Mouse (Mus musculus) forebrain, postnatal 0 days (tissue): ENCODE results near the gene Pdpk1. TPM values are rescaled to one million over a fixed set of nuclear protein-coding genes. Genes with fewer than 3 reads are reported as not detected.

ENCODE experiments used
- ATAC-seq: fragments of 200-750 bp; cut with Nextera tagmentation; 2 replicates; pipeline ENCODE4 v1.8.0; 2017; ENCODE audit warnings: mild to moderate bottlenecking, moderate library complexity
- DNase-seq: peaks from one replicate; pipeline ENCODE4 v3.0.0-alpha.2; 2015
- H3K27ac ChIP-seq: fragments of 300-500 bp; sonication (generic); 2 replicates; pipeline ENCODE4 v1.5.1; 2014; ENCODE audit warnings: low read depth, mild to moderate bottlenecking, antibody characterized with exemption, low read length, moderate library complexity, mixed read lengths
- H3K27me3 ChIP-seq: fragments of 300-500 bp; sonication (generic); 2 replicates; pipeline ENCODE4 v1.6.1; 2014; ENCODE audit warnings: mild to moderate bottlenecking, low read length, mixed read lengths; ENCODE audit not compliant: insufficient read depth
- H3K36me3 ChIP-seq: fragments of 300-500 bp; sonication (generic); 2 replicates; pipeline ENCODE4 v1.6.1; 2014; ENCODE audit warnings: mild to moderate bottlenecking, moderate library complexity; ENCODE audit not compliant: insufficient read depth
- H3K4me1 ChIP-seq: fragments of 300-500 bp; sonication (generic); 2 replicates; pipeline ENCODE4 v1.6.1; 2014; ENCODE audit warnings: antibody characterized with exemption; ENCODE audit not compliant: insufficient read depth
- H3K4me2 ChIP-seq: fragments of 300-500 bp; sonication (generic); 2 replicates; pipeline ENCODE4 v1.6.1; 2014; ENCODE audit warnings: low read depth, mild to moderate bottlenecking, moderate library complexity
- H3K4me3 ChIP-seq: fragments of 300-500 bp; sonication (generic); 2 replicates; pipeline ENCODE4 v1.5.1; 2014; ENCODE audit warnings: low read depth, low read length, mixed read lengths
- H3K9ac ChIP-seq: fragments of 300-500 bp; sonication (generic); 2 replicates; pipeline ENCODE4 v1.6.1; 2014; ENCODE audit warnings: mild to moderate bottlenecking
- H3K9me3 ChIP-seq: fragments of 300-500 bp; sonication (generic); 2 replicates; pipeline ENCODE4 v1.6.1; 2016; ENCODE audit warnings: low read length
- CTCF ChIP-seq: sonication (generic); IDR thresholded peaks from 2 replicates; pipeline ENCODE4 v1.5.1; 2016; ENCODE audit warnings: antibody characterized with exemption, control low read depth, low read depth
- WGBS: fragments of 180-500 bp; shearing (Covaris S2); extraction: QIAGEN DNeasy Blood & Tissue Kit; methylation state at CpG from one replicate; pipeline ENCODE4 v1.1.7; 2014; 5-methylcytosine and 5-hydroxymethylcytosine counted together
- polyA plus RNA-seq: library from polyadenylated mRNA; unstranded; fragments of >200 nt; fragmentation: Nextera tagmentation; extraction: Ambion mirVana; gene quantifications from 2 replicates; pipeline ENCODE4 v1.2.1, GENCODE M21; 2015
- total RNA-seq: library from RNA; depleted of rRNA; stranded (reverse); fragments of >200 nt; gene quantifications from 2 replicates; pipeline ENCODE4 v1.2.3, GENCODE M21; 2014

Pdpk1 gene
- total and polyA plus RNA-seq, 2 experiments from 2014 or later = 55.8 to 59.0 TPM

DNA sequence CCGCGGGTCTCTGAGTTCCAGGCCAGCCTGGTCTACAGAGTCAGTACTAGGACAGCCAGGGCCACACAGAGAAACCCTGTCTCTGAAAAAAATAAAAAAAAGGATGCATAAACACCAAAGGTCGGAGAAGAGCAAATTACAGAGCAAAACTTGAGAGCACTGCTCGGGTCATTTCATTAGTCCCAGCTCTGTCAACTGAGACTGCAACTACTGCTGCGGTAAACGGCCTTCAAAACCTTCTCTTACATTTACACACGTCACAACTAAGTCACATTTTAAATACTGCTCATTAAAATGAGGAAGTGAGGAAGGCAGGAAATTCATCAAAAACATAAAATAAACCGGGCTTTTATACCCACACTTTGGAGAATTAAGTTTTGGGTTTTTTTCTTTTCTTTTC lies 42.1 kb upstream of the Pdpk1 start:
- Histone ChIP-seq H3K9me3 (no peaks in the 10 kb centered on the region), H3K4me2 (no peak overlapping the region), H3K36me3 (peaks cover 9% of the 10 kb centered on the region), H3K4me3 (no peak overlapping the region), H3K27me3 (no peaks in the 10 kb centered on the region), H3K4me1 (no peaks in the 10 kb centered on the region), H3K27ac (no peak overlapping the region), H3K9ac (no peak overlapping the region)
- ATAC-seq (no peak), DNase-seq (no peak)
- 87% methylated on average over 8 of the region's 8 CpGs for WGBS
- TF ChIP-seq CTCF = no peak

DNA sequence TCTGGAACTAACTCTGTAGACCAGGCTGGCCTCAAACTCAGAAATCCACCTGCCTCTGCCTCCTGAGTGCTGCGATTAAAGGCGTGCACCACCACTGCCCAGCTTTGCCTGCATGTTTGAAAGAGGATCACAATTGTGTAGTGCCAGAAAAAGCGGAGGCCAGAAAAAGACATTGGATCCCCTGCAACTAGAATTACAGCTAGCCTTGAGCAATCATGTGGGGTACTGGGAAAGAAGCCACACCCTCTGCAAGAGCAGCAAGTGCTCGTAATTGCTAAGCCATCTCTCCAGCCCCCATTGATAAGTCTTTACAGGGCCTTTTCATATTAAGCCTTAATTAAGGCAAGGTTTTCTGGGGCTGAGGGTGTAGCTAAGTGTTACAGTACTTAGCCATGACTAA lies 40.8 kb upstream of the Pdpk1 start:
- DNase-seq (no peak), ATAC-seq (no peak)
- WGBS = 61% methylated on average over 4 of the region's 4 CpGs
- peaks cover 11% of the 10 kb centered on the region for H3K36me3 ChIP-seq
- no peak overlapping the region for H3K4me2 ChIP-seq
- no peak overlapping the region for H3K27ac ChIP-seq
- H3K9ac ChIP-seq = no peak overlapping the region
- no peaks in the 10 kb centered on the region for H3K27me3 ChIP-seq
- H3K9me3 ChIP-seq = no peaks in the 10 kb centered on the region
- H3K4me1 ChIP-seq = no peaks in the 10 kb centered on the region
- no peak overlapping the region for H3K4me3 ChIP-seq
- no peak for TF ChIP-seq CTCF

DNA sequence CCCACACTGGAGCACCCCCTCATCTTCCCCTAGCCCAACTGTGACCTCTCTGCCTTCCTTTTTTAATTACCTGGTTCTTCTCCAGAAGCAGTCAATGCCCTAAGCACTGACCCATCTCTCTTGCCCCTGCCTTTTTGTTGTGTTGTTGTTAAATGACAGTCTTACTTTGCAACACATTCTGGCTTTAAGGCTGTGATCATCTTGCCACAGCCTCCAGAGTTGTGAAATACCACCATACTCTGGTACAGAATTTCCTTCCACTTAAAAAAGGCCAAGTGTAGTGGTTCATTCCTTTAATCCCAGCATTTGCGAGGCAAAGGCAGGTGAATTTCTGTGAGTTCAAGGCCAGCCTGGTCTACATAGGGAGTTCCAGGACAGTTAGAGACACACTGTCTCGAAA lies 40.2 kb upstream of the Pdpk1 start:
- TF ChIP-seq CTCF = no peak
- no peak overlapping the region for H3K27ac ChIP-seq
- no peaks in the 10 kb centered on the region for H3K4me1 ChIP-seq
- no peaks in the 10 kb centered on the region for H3K27me3 ChIP-seq
- no peak overlapping the region for H3K4me3 ChIP-seq
- no peaks in the 10 kb centered on the region for H3K9me3 ChIP-seq
- ATAC-seq = no peak
- no peak for DNase-seq
- no peak overlapping the region for H3K4me2 ChIP-seq
- H3K36me3 ChIP-seq = peaks cover 11% of the 10 kb centered on the region
- H3K9ac ChIP-seq = no peak overlapping the region
- WGBS = 87% methylated on average over 2 of the region's 2 CpGs

DNA sequence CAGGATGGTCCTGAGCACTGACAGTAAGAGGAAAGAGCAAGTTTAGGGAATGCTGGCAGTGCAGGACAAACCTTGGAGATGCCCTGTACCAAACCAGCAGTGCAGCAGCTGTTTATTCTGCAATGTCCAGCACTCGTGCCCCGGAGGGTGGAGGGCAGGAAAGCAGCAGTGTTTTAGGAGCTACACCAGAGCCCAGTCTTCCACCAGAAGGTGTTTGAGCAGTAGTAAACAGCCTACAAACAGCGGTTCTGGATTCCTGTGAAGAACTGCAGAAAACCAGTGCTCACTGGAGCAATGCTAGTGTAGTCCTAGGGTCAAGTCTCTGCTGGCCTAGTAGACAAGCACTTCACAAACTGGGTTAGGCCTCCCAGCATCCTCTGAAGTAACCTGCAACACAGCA lies 23.5 kb upstream of the Pdpk1 start:
- WGBS = 77% methylated on average over 3 of the region's 3 CpGs
- Histone ChIP-seq H3K9ac (no peak overlapping the region), H3K4me3 (no peak overlapping the region), H3K27ac (no peak overlapping the region), H3K27me3 (no peaks in the 10 kb centered on the region), H3K36me3 (peaks cover 3% of the 10 kb centered on the region; the same call in 1 of the 2 replicates), H3K4me2 (no peak overlapping the region), H3K9me3 (no peaks in the 10 kb centered on the region), H3K4me1 (peaks cover 5% of the 10 kb centered on the region; the same call in 1 of the 2 replicates)
- DNase-seq (no peak), ATAC-seq (no peak)
- no peak for TF ChIP-seq CTCF

DNA sequence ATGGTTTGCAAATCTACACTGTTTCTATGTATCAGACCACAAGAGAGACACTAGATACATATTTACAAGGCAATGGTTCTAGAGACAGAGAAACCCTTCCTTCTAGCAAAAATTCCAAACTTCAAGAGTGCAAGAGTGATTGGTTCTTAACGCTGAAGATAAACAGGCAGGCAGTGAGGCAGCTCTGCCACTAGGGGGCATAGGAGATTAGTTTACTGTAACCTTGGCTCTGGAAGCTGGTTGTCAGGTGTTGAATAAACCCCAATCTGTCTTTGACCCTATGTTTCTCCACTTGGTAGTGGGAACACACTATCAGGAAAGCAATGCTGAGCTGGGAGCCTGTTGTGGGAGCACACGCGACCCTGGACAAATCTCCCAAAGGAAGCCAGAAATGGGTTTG lies 22.7 kb upstream of the Pdpk1 start:
- Histone ChIP-seq H3K9ac (no peak overlapping the region), H3K36me3 (no peaks in the 10 kb centered on the region), H3K27ac (no peak overlapping the region), H3K9me3 (no peaks in the 10 kb centered on the region), H3K4me2 (no peak overlapping the region), H3K27me3 (no peaks in the 10 kb centered on the region), H3K4me3 (no peak overlapping the region), H3K4me1 (peaks cover 5% of the 10 kb centered on the region; the same call in 1 of the 2 replicates)
- DNase-seq (peak; percentile 89), ATAC-seq (no peak)
- peak; percentile 96 for TF ChIP-seq CTCF
- WGBS = 3% methylated on average over 3 of the region's 3 CpGs

DNA sequence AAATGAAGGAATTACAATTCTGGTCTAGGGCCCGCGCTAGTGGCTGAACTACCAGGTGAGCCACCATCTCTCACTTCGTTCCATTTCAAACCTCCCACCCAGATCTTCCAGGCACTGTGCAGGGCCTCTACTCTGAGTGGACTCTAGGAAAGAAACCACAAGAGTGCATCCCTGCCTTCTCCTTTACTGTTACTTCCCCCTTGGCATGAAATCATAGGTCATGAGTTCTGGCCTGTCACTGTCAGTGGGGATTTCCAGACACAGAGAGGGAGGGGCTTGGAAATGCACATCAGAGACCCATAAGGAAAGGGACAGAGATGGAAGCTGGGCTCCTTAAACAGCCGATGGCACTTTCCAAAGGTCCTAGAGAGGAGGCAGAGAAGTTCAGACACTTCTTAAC lies 21.0 kb upstream of the Pdpk1 start:
- TF ChIP-seq CTCF = no peak
- 91% methylated on average over 4 of the region's 4 CpGs for WGBS
- Histone ChIP-seq H3K4me3 (no peak overlapping the region), H3K9me3 (no peaks in the 10 kb centered on the region), H3K4me1 (peaks cover 17% of the 10 kb centered on the region), H3K4me2 (no peak overlapping the region), H3K36me3 (peaks cover under 1% of the 10 kb centered on the region), H3K27ac (no peak overlapping the region), H3K9ac (no peak overlapping the region), H3K27me3 (no peaks in the 10 kb centered on the region)
- no peak for ATAC-seq
- DNase-seq = no peak

DNA sequence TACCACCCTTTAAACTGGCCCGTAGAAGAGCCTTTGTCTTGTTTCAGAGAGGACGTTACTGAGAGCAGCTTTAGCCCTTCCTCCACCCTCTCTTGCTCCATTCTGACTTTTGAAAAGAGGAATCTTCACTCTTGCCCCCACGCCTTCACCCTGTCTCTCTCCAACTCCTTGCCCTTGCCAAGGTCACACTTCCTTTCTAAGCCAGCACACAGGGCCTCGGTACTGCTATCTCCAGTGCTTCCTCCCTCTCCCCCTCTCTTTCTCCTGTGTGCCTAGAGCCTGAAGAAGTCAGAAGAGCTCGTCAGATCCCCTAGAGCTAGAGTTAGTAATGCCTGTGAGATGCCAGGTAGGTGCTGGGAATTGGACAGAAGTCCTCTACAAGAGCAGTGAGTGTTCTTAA lies 20.0 kb upstream of the Pdpk1 start:
- DNase-seq (no peak), ATAC-seq (no peak)
- Histone ChIP-seq H3K4me1 (peaks cover 17% of the 10 kb centered on the region), H3K9ac (no peak overlapping the region), H3K9me3 (no peaks in the 10 kb centered on the region), H3K27ac (no peak overlapping the region), H3K27me3 (no peaks in the 10 kb centered on the region), H3K4me3 (no peak overlapping the region), H3K36me3 (peaks cover 5% of the 10 kb centered on the region), H3K4me2 (no peak overlapping the region)
- 81% methylated on average over 5 of the region's 5 CpGs for WGBS
- no peak for TF ChIP-seq CTCF

DNA sequence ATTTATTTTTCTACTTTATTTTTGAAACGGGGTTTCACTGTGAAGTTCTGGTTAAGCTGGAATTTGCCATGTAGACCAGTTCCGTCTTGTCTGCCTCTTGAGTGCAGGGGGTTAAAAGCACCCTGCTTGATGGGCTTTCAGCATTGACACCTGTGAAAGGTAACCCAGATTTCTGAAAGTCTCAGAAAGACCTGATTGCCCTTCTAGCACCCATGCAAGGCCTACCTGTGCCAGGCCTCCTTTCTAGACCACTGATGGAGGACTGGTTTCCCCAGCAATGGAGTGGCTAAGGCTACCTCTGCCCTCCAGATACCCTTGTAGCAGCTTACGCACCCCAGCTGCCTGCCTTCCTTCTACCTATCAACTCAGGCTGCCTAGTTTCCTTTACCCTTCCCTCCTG lies 19.4 kb upstream of the Pdpk1 start:
- H3K9ac ChIP-seq = peak overlapping the region; percentile 94
- peak overlapping the region; percentile 73 for H3K4me3 ChIP-seq
- H3K27ac ChIP-seq = peak overlapping the region; percentile 97
- peaks cover 10% of the 10 kb centered on the region for H3K36me3 ChIP-seq
- H3K27me3 ChIP-seq = no peaks in the 10 kb centered on the region
- peaks cover 17% of the 10 kb centered on the region for H3K4me1 ChIP-seq
- 64% methylated on average over 3 of the region's 3 CpGs for WGBS
- DNase-seq (no peak), ATAC-seq (no peak)
- H3K9me3 ChIP-seq = no peaks in the 10 kb centered on the region
- peak overlapping the region; percentile 78 for H3K4me2 ChIP-seq
- no peak for TF ChIP-seq CTCF
